Mouse (Mus musculus) embryo, embryonic 9.5 days (tissue): Measurements from ENCODE around the gene Zscan4f.
"Not testable (repeated sequence)": the region's sequence is repeated elsewhere in the genome, so short reads cannot be mapped to it uniquely, and the experiment has no call there.

Source experiments
- DNase-seq: peaks from one replicate; pipeline ENCODE4 v3.0.0-alpha.2; 2017; ENCODE audit errors: extremely low spot score

The Zscan4f gene

GRCm38 (mm10) chr7:11397615-11398014 lies at the start of gene Zscan4f:
Gene Zscan4f, plus strand, starts transcription at chr7:11397915.
- not testable (repeated sequence) for DNase-seq

- not testable (repeated sequence) for DNase-seq
These were observed 13.1 kb upstream of the Zscan4f start for GRCm38 (mm10) chr7:11384641-11385040.
